Mouse (Mus musculus) liver, embryonic 16.5 days (tissue): ENCODE results near the gene Them5. TPM values are rescaled to one million over a fixed set of nuclear protein-coding genes. Genes with fewer than 3 reads are reported as not detected.

ENCODE experiments used
- ATAC-seq: fragments of 200-750 bp; cut with Nextera tagmentation; 2 replicates; pipeline ENCODE4 v1.8.0; 2017; ENCODE audit warnings: low read depth, mild to moderate bottlenecking, moderate number of reproducible peaks, moderate library complexity
- H3K27ac ChIP-seq: fragments of 300-500 bp; sonication (generic); 2 replicates; pipeline ENCODE4 v1.5.1; 2014; ENCODE audit warnings: mild to moderate bottlenecking, low read length
- H3K27me3 ChIP-seq: fragments of 300-500 bp; sonication (generic); 2 replicates; pipeline ENCODE4 v1.6.1; 2014; ENCODE audit warnings: low read depth, low read length, mixed read lengths; ENCODE audit not compliant: control insufficient read depth, insufficient read depth
- H3K36me3 ChIP-seq: fragments of 300-500 bp; sonication (generic); 2 replicates; pipeline ENCODE4 v1.6.1; 2014; ENCODE audit warnings: mild to moderate bottlenecking; ENCODE audit not compliant: control insufficient read depth, insufficient read depth
- H3K4me1 ChIP-seq: fragments of 300-500 bp; sonication (generic); 2 replicates; pipeline ENCODE4 v1.6.1; 2014; ENCODE audit warnings: low read depth, low read length, mixed read lengths; ENCODE audit not compliant: control insufficient read depth
- H3K4me2 ChIP-seq: fragments of 300-500 bp; sonication (generic); 2 replicates; pipeline ENCODE4 v1.6.1; 2014; ENCODE audit warnings: low read depth, low read length, mixed read lengths
- H3K4me3 ChIP-seq: fragments of 300-500 bp; sonication (generic); 2 replicates; pipeline ENCODE4 v1.5.1; 2014; ENCODE audit warnings: low read depth, mild to moderate bottlenecking, low read length
- H3K9ac ChIP-seq: fragments of 300-500 bp; sonication (generic); 2 replicates; pipeline ENCODE4 v1.6.1; 2014; ENCODE audit warnings: low read depth, low read length
- H3K9me3 ChIP-seq: fragments of 300-500 bp; sonication (generic); replicated peaks from 2 replicates; pipeline ENCODE4 v1.6.1; 2016; ENCODE audit warnings: low read length; ENCODE audit not compliant: control insufficient read depth
- WGBS: fragments of 180-500 bp; shearing (Covaris S2); extraction: QIAGEN DNeasy Blood & Tissue Kit; methylation state at CpG from one replicate; pipeline ENCODE4 v1.1.7; 2014; ENCODE audit not compliant: insufficient replicate concordance; 5-methylcytosine and 5-hydroxymethylcytosine counted together
- polyA plus RNA-seq: library from polyadenylated mRNA; unstranded; fragments of >200 nt; fragmentation: Nextera tagmentation; extraction: Ambion mirVana; gene quantifications from 2 replicates; pipeline ENCODE4 v1.2.1, GENCODE M21; 2015

Them5 gene
- polyA plus RNA-seq, 1 experiment from 2014 or later: not detected

- Histone ChIP-seq H3K4me3 (no peak overlapping the region), H3K36me3 (no peaks in the 10 kb centered on the region), H3K4me2 (no peak overlapping the region), H3K9me3 (no peaks in the 10 kb centered on the region), H3K27me3 (peaks cover 34% of the 10 kb centered on the region), H3K4me1 (no peaks in the 10 kb centered on the region), H3K9ac (no peak overlapping the region), H3K27ac (no peak overlapping the region)
- no peak for ATAC-seq
- WGBS: 14% methylated on average over 3 of the region's 3 CpGs
Measured at GRCm38 (mm10) chr3:94366761-94367160, 24.9 kb downstream of the Them5 start.

- peaks cover 26% of the 10 kb centered on the region for H3K27me3 ChIP-seq
- no peak overlapping the region for H3K4me3 ChIP-seq
- H3K4me2 ChIP-seq: no peak overlapping the region
- no peaks in the 10 kb centered on the region for H3K4me1 ChIP-seq
- no peaks in the 10 kb centered on the region for H3K9me3 ChIP-seq
- H3K9ac ChIP-seq: no peak overlapping the region
- H3K36me3 ChIP-seq: no peaks in the 10 kb centered on the region
- H3K27ac ChIP-seq: no peak overlapping the region
- WGBS: 59% methylated on average over 6 of the region's 6 CpGs
- no peak for ATAC-seq
Measured at GRCm38 (mm10) chr3:94367511-94367910, 25.6 kb downstream of the Them5 start.

GRCm38 (mm10) chr3:94368631-94369030 lies 26.7 kb downstream of the Them5 start:
- H3K27ac ChIP-seq: no peak overlapping the region
- H3K27me3 ChIP-seq: peaks cover 16% of the 10 kb centered on the region
- H3K9me3 ChIP-seq: no peaks in the 10 kb centered on the region
- no peak for ATAC-seq
- no peak overlapping the region for H3K4me2 ChIP-seq
- no peaks in the 10 kb centered on the region; the same call in none of the 2 replicates for H3K4me1 ChIP-seq
- no peak overlapping the region for H3K9ac ChIP-seq
- no peak overlapping the region for H3K4me3 ChIP-seq
- 46% methylated on average over 6 of the region's 6 CpGs for WGBS
- no peaks in the 10 kb centered on the region for H3K36me3 ChIP-seq

GRCm38 (mm10) chr3:94369709-94370108 lies 27.8 kb downstream of the Them5 start:
- ATAC-seq: no peak; the same call in 1 of the 2 replicates
- Histone ChIP-seq H3K9ac (no peak overlapping the region), H3K4me1 (no peaks in the 10 kb centered on the region; the same call in none of the 2 replicates), H3K4me2 (no peak overlapping the region), H3K9me3 (no peaks in the 10 kb centered on the region), H3K27me3 (peaks cover 6% of the 10 kb centered on the region), H3K4me3 (no peak overlapping the region), H3K36me3 (no peaks in the 10 kb centered on the region), H3K27ac (no peak overlapping the region)
- WGBS: 34% methylated on average over 2 of the region's 2 CpGs

- Histone ChIP-seq H3K27ac (no peak overlapping the region), H3K36me3 (no peaks in the 10 kb centered on the region), H3K4me2 (no peak overlapping the region), H3K4me1 (no peaks in the 10 kb centered on the region; the same call in none of the 2 replicates), H3K4me3 (no peak overlapping the region), H3K9me3 (no peaks in the 10 kb centered on the region), H3K9ac (no peak overlapping the region), H3K27me3 (no peaks in the 10 kb centered on the region; the same call in 1 of the 2 replicates)
- WGBS: 22% methylated on average over 11 of the region's 11 CpGs
- peak; percentile 85 for ATAC-seq
Measured at GRCm38 (mm10) chr3:94371637-94372036, 29.7 kb downstream of the Them5 start.

GRCm38 (mm10) chr3:94372038-94372437 lies 30.1 kb downstream of the Them5 start:
- Histone ChIP-seq H3K27me3 (no peaks in the 10 kb centered on the region; the same call in 1 of the 2 replicates), H3K9me3 (no peaks in the 10 kb centered on the region), H3K27ac (no peak overlapping the region), H3K4me2 (no peak overlapping the region), H3K36me3 (no peaks in the 10 kb centered on the region), H3K4me3 (no peak overlapping the region), H3K4me1 (no peaks in the 10 kb centered on the region; the same call in none of the 2 replicates), H3K9ac (no peak overlapping the region)
- ATAC-seq: no peak
- WGBS: 5% methylated on average over 3 of the region's 3 CpGs

GRCm38 (mm10) chr3:94372641-94373040 lies 30.7 kb downstream of the Them5 start, which contains the start of gene Rorc:
Gene Rorc (plus strand): TSS chr3:94372794.
- Histone ChIP-seq H3K4me1 (no peaks in the 10 kb centered on the region; the same call in none of the 2 replicates), H3K9me3 (no peaks in the 10 kb centered on the region), H3K4me3 (peak within 1 kb of the TSS; percentile 4; the same call in 1 of the 2 replicates), H3K4me2 (peak within 1 kb of the TSS; percentile 34), H3K27me3 (no peaks in the 10 kb centered on the region; the same call in 1 of the 2 replicates), H3K27ac (no peak within 1 kb of the TSS), H3K36me3 (no peaks in the 10 kb centered on the region), H3K9ac (no peak within 1 kb of the TSS; the same call in 1 of the 2 replicates)
- no peak for ATAC-seq
- 23% methylated on average over 5 of the region's 5 CpGs for WGBS

- Histone ChIP-seq H3K9ac (no peak overlapping the region; the same call in 1 of the 2 replicates), H3K9me3 (no peaks in the 10 kb centered on the region), H3K27ac (no peak overlapping the region), H3K27me3 (no peaks in the 10 kb centered on the region; the same call in 1 of the 2 replicates), H3K4me3 (peak overlapping the region; percentile 4; the same call in 1 of the 2 replicates), H3K4me1 (no peaks in the 10 kb centered on the region; the same call in none of the 2 replicates), H3K4me2 (peak overlapping the region; percentile 34), H3K36me3 (no peaks in the 10 kb centered on the region)
- no peak for ATAC-seq
- 11% methylated on average over 10 of the region's 10 CpGs for WGBS
Measured at GRCm38 (mm10) chr3:94373090-94373489, 31.2 kb downstream of the Them5 start.

GRCm38 (mm10) chr3:94373597-94374011 lies 31.7 kb downstream of the Them5 start:
- no peaks in the 10 kb centered on the region for H3K9me3 ChIP-seq
- no peak for ATAC-seq
- no peak overlapping the region for H3K4me3 ChIP-seq
- WGBS: 5% methylated on average over 5 of the region's 5 CpGs
- H3K27me3 ChIP-seq: no peaks in the 10 kb centered on the region; the same call in 1 of the 2 replicates
- peak overlapping the region; percentile 34; the same call in 1 of the 2 replicates for H3K4me2 ChIP-seq
- H3K4me1 ChIP-seq: no peaks in the 10 kb centered on the region; the same call in none of the 2 replicates
- no peak overlapping the region; the same call in 1 of the 2 replicates for H3K9ac ChIP-seq
- H3K36me3 ChIP-seq: no peaks in the 10 kb centered on the region
- H3K27ac ChIP-seq: no peak overlapping the region
